Mouse (Mus musculus): Measurements from ENCODE around the gene Slc25a48.

Slc25a48 gene

DNA sequence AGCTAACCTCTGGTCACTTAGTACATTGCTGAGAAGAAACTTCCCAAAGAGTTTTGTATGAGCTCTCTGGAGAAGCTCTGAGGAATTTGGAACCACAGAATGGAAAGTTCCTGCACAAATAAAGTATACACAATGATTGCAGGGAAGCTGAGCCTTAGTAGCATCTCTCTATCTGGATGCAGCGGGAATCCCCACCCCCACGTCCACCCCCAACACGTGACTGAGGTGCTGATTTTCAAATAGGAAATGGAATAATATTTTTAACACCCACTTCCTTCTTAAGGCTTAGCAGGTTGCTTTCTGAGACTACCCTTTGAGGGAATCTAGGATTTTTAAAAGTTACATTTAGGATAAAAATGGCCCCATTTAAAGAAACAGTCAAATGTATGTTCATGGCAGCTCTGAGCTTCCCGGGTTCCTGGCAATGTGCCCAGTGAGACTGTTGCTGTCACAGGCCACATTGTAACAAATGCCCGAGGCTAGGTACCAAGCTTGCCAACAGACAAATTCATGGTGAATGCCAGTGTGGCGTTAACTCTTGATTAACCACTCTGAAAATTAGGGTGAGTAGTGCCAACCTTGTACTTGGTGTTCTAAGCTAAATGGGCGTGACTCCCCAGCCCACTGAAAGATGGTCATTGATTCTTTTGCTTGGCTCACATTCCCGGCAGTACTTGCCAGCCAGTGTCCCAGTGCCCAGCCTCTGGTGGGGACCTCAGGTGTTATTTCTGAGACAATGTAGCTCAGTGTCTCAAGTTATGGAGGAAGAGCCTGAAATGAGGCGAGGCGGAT, 11.3 kb downstream of the Slc25a48 start:
- no peak for DNase-seq (ENCODE audit: low read depth, low spot score)

- no peak for DNase-seq (ENCODE audit: low read depth, low spot score)
These were observed 11.9 kb downstream of the Slc25a48 start for GRCm38 (mm10) chr13:56450035-56450434.

DNA sequence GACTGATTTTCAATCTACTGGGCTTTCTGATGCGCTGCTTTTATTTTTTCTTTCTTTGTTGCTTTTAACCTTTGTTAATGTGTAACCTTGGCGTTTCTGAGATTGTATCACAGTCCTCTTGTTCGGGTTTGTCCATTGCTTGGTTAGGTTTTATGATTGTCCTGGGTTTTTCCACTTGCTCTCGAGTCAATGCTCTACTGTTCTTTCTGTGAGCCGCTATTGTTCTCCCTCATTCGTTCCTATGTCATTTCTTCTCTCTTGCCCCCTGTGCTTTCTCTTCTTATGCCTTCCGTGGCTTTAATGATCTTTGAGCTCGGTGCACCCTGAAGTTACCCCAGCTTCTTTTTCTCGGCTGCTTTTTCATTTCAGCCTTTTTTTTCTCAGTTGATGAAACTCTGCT, 19.8 kb downstream of the Slc25a48 start:
- DNase-seq (ENCODE audit: low read depth, low spot score), result no peak

GRCm38 (mm10) chr13:56461460-56461859, 23.3 kb downstream of the Slc25a48 start:
- DNase-seq (ENCODE audit: low read depth, low spot score), result no peak

DNA sequence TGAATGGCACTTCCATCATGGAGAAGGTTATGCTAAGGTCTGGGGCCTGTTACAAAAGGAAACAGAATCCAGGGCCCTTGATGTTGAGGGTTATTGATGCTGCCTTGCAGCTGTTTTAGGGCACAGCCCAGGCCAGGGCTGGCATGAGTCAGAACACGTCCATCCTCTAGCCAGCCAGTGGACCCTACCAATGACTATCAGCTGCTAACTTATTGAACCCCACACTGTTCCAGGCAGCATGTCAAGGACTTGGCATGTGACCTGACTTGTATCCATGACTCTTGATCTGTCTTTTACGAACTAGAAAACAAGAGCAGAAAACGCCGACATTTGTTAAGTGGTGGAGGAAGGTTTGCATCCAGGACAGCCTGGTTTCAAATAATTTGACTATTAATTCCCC, 24.6 kb downstream of the Slc25a48 start:
- DNase-seq (ENCODE audit: low read depth, low spot score), result no peak

GRCm38 (mm10) chr13:56463261-56463660, 25.1 kb downstream of the Slc25a48 start:
- DNase-seq (ENCODE audit: low read depth, low spot score), result no peak

GRCm38 (mm10) chr13:56463750-56464149, 25.6 kb downstream of the Slc25a48 start:
- DNase-seq (ENCODE audit: low read depth, low spot score), result no peak

- DNase-seq (ENCODE audit: low read depth, low spot score), result no peak
These were observed 29.6 kb downstream of the Slc25a48 start for GRCm38 (mm10) chr13:56467786-56468185.

GRCm38 (mm10) chr13:56468536-56468935, 30.4 kb downstream of the Slc25a48 start:
- DNase-seq (ENCODE audit: low read depth, low spot score), result no peak

DNA sequence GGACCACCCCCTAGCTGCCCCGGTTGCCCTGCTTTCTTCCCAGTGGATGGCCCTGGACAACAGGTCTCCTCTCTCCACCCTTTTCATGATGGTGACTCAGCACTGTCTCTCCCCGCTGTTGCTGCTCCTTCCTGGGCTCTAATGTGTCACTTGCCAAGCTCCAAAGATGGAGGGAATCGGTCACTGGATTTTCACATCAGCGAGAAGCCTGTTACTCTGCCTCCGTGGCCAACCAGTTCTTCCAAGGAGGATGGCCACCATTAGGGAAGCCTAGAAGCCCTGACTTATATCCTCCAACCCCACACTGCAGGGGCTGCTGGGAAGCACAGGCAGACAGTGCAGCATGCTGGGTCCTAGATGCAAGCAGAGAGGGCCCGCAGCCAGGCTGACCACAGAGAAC, 33.1 kb downstream of the Slc25a48 start:
- DNase-seq (ENCODE audit: low read depth, low spot score), result no peak

DNA sequence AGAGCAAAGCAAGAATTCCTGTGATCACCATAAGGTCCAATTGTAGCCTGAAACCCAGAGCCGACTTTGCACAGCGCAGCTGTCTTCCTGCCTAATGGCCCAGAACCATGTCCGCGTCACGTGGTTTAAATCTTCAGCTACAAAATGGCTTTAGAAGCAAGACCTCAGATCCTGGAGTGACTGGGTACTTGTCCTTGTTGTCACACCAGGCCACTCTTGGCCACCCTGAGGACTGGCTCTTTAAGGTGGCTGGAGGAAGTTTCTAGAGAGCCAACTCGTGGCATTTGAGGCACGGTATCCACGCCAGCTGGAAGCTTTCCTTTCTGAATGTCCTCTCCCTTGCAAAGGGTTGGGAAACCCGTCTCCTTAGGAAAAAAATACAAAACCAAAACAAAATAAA, 33.8 kb downstream of the Slc25a48 start:
- DNase-seq (ENCODE audit: low read depth, low spot score), result no peak

GRCm38 (mm10) chr13:56472661-56473060, 34.5 kb downstream of the Slc25a48 start:
- no peak for DNase-seq (ENCODE audit: low read depth, low spot score)

DNA sequence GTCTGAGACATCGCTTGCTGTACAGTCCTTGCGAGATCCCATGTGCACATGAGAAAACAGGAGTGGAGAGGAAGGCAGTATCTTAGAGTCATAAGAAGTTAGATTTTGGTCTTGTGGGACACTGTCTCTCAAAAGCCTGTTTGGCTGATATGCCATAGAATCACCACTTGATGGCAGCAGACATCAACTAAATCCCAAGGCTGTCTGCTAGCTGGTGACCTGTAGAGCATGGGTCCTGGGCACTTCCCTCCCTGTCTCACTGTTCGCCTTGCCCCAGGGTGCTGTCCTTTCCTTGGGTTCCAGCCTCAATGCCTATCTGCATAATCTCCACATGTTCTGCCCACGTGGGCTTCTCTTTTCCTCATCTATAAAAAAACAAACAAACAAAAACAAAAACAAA, 37.2 kb downstream of the Slc25a48 start:
- DNase-seq (ENCODE audit: low read depth, low spot score), result peak; percentile 65

DNA sequence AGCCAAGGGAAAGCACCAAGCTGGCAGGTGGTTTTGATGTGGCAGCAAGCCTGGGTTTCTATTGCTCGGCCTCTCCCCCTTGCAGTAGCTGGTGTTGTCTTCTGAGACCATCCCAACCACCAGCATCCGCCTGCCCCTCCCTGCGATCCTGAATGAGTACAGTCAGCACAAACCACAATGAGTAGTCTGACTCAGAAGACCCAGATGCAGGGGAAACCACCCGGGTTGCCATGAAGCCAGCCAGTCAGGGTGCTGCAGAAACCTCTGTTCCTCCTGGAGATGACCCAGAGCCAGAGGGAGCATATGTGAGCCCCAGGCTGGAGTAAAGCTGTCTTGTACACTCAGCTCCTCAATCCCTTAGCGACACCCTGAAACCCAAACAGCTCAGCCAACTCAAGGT, 38.6 kb downstream of the Slc25a48 start:
- no peak for DNase-seq (ENCODE audit: low read depth, low spot score)

GRCm38 (mm10) chr13:56477271-56477670, 39.1 kb downstream of the Slc25a48 start:
- DNase-seq (ENCODE audit: low read depth, low spot score), result no peak

DNA sequence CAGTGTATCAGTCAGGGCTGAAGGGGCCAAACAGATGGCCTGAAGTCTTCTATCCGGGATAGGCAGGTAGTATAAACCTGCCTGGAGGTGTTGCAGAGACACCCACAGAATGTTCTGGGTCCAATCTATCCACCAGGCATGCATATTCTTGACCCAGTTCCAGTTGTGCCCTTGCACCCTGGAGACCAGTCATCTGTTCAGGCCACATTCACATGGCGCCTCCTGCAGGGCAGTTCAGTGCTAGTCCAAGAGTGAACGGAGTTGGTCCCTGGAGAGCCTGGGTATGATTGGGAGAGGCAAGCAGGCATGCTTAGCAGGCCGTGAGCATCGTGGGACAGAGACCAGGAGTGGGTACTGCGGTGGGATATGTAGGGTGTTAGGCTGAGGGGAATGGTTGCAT, 39.9 kb downstream of the Slc25a48 start:
- DNase-seq (ENCODE audit: low read depth, low spot score), result no peak

GRCm38 (mm10) chr13:56482146-56482545, 44.0 kb downstream of the Slc25a48 start, which contains the start of gene Il9:
Il9 (minus strand) TSS chr13:56482246.
- no peak for DNase-seq (ENCODE audit: low read depth, low spot score)

- no peak for DNase-seq (ENCODE audit: low read depth, low spot score)
These were observed 49.9 kb downstream of the Slc25a48 start for GRCm38 (mm10) chr13:56488012-56488411.

DNA sequence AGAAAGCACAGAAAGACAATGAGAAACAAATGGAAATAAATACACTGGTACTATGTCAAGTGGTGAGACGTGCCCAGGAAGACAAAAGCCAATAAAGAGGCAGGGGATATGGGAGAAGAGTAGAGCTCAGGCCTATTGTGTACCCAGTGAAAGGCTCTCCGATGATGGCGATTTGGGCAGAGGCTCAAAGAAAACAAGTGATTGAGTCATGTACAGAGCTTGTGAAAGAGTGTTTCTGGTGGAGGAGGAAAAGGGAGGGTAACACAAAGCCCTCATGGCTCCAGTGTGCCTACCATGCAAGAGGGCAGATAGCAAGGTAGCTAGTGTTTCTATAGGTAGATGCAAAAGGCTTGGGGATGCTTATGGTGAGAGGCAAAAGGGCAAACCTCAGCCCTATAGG, 56.3 kb downstream of the Slc25a48 start:
- DNase-seq (ENCODE audit: low read depth, low spot score), result no peak

GRCm38 (mm10) chr13:56500132-56500531, 62.0 kb downstream of the Slc25a48 start:
- no peak for DNase-seq (ENCODE audit: low read depth, low spot score)

- no peak for DNase-seq (ENCODE audit: low read depth, low spot score)
These were observed 62.5 kb downstream of the Slc25a48 start for GRCm38 (mm10) chr13:56500636-56501035.

- no peak for DNase-seq (ENCODE audit: low read depth, low spot score)
These were observed 63.8 kb downstream of the Slc25a48 start for GRCm38 (mm10) chr13:56501866-56502420.

DNA sequence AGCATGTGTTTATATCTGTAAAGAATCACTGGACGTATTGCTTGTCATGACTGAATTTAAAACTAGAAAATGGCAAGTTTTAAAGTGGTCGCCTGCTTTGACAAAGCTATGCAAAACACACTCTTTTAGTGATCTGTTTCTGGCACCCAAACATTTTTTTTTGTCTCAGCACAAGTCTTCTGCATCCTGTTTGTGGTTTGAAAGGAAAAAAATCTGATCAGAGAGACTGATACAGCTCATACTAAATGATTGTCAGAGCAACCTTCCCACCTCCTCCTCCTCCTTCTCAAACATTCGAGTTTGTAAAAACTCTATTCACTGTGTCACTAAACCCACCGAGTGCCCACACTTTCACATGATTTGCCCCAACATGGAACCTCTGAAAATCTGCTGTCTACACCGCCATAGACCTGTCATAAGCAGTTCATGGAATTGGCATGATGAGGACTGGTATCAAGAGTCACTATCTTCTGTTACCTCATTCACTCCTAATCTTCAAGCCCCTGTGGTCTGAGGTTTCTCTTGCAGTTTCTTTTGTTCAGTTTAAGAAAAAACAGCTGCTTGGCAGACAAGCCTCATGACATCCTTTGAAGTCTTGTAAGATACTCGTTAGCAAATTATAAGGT, 68.8 kb downstream of the Slc25a48 start:
- no peak for DNase-seq (ENCODE audit: low read depth, low spot score)
